Mouse (Mus musculus): ENCODE results near the gene Adm. TPM values are rescaled to one million over a fixed set of nuclear protein-coding genes. Genes with fewer than 3 reads are reported as not detected.

The Adm gene
- polyA plus RNA-seq, 1 experiment = 2.2 TPM

- no peak overlapping the region for H3K4me3 ChIP-seq (ENCODE audit: insufficient read depth, low read depth, low read length)
- H3K27ac ChIP-seq (replicated peaks; ENCODE audit: low read depth, low read length) = peak overlapping the region; percentile 88
- peaks cover 15% of the 10 kb centered on the region; the same call in 1 of the 2 replicates for H3K4me1 ChIP-seq (ENCODE audit: control insufficient read depth, insufficient read depth, insufficient read length, low read length)
These were observed 41.3 kb downstream of the Adm start for GRCm38 (mm10) chr7:110668756-110669155.

GRCm38 (mm10) chr7:110671121-110671680, 43.7 kb downstream of the Adm start:
- Histone ChIP-seq H3K27ac (replicated peaks; ENCODE audit: low read depth, low read length) (peak overlapping the region; percentile 19), H3K4me3 (ENCODE audit: insufficient read depth, low read depth, low read length) (no peak overlapping the region), H3K4me1 (ENCODE audit: control insufficient read depth, insufficient read depth, insufficient read length, low read length) (peaks cover 24% of the 10 kb centered on the region)

Other genes starting within 250 kb of the Adm start
- 10.1 and 16.6 TPM in 2 replicates for gene Sbf2, start 12.7 kb upstream of the Adm start, polyA plus RNA-seq (2012; ENCODE audit: insufficient read depth, insufficient read length, missing spikeins)
- gene Ampd3, start 140.5 kb downstream of the Adm start, polyA plus RNA-seq (2012; ENCODE audit: insufficient read depth, insufficient read length, missing spikeins) = 22.4 and 30.0 TPM in 2 replicates
- gene Rnf141, start 216.8 kb downstream of the Adm start, polyA plus RNA-seq (2012; ENCODE audit: insufficient read depth, insufficient read length, missing spikeins) = 35.2 and 35.6 TPM in 2 replicates
- gene Lyve1, start 235.6 kb downstream of the Adm start, polyA plus RNA-seq (2012; ENCODE audit: insufficient read depth, insufficient read length, missing spikeins) = 3.5 and 11.1 TPM in 2 replicates

All from brown adipose tissue, adult 24 weeks (tissue).